Mouse (Mus musculus): ENCODE measurements around the gene Ccdc22.

DNA sequence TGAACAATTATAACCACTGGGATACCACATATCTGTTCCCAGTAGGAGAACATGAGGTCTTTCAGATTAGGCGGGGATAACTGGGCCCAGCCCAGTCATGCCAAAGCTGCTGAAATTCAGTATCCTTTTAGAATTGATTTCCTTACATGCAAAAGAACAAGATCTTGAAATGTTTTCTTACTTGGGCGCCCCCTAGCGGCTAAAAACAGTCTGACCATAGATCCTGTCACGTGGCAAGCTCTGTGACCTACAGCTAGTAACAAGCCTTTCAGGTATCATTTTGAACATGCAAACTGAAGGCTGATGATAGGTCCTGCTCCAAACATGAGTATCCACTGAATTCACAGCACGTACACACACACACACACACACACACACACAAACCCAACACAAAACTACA lies 40.0 kb upstream of the Ccdc22 start:
- TF ChIP-seq POLR2A (IDR thresholded peaks at IDR 0.05; ENCODE audit: extremely low read depth, insufficient read depth, low read length) (no peak), CTCF (IDR thresholded peaks at IDR 0.05; ENCODE audit: low read depth, low read length) (peak; percentile 44; the same call in 1 of the 2 replicates)
